Mouse (Mus musculus) lung, embryonic 15.5 days (tissue): ENCODE data around the gene Prrt2. TPM values are rescaled to one million over a fixed set of nuclear protein-coding genes. Genes with fewer than 3 reads are reported as not detected.

ENCODE experiments used
- ATAC-seq: fragments of 200-750 bp; cut with Nextera tagmentation; 2 replicates; pipeline ENCODE4 v1.8.0; 2017; ENCODE audit warnings: moderate number of reproducible peaks, borderline replicate concordance; ENCODE audit not compliant: low FRiP score, low TSS enrichment; ENCODE audit errors: extremely low read depth
- H3K27ac ChIP-seq: fragments of 300-500 bp; sonication (generic); 2 replicates; pipeline ENCODE4 v1.5.1; 2015; ENCODE audit warnings: moderate library complexity, mild to moderate bottlenecking, inconsistent platforms
- H3K27me3 ChIP-seq: fragments of 300-500 bp; sonication (generic); 2 replicates; pipeline ENCODE4 v1.6.1; 2015; ENCODE audit warnings: inconsistent platforms
- H3K36me3 ChIP-seq: fragments of 300-500 bp; sonication (generic); 2 replicates; pipeline ENCODE4 v1.6.1; 2015; ENCODE audit warnings: inconsistent platforms
- H3K4me1 ChIP-seq: fragments of 300-500 bp; sonication (generic); 2 replicates; pipeline ENCODE4 v1.6.1; 2015; ENCODE audit warnings: inconsistent platforms
- H3K4me2 ChIP-seq: fragments of 300-500 bp; sonication (generic); 2 replicates; pipeline ENCODE4 v1.6.1; 2015; ENCODE audit warnings: inconsistent platforms, mild to moderate bottlenecking, moderate library complexity
- H3K4me3 ChIP-seq: fragments of 300-500 bp; sonication (generic); 2 replicates; pipeline ENCODE4 v1.5.1; 2015; ENCODE audit warnings: mild to moderate bottlenecking, inconsistent platforms
- H3K9ac ChIP-seq: fragments of 300-500 bp; sonication (generic); 2 replicates; pipeline ENCODE4 v1.6.1; 2015; ENCODE audit warnings: inconsistent platforms
- H3K9me3 ChIP-seq: fragments of 300-500 bp; sonication (generic); 2 replicates; pipeline ENCODE4 v1.6.1; 2016; ENCODE audit warnings: inconsistent platforms
- WGBS: fragments of 180-500 bp; shearing (Covaris S2); methylation state at CpG from one replicate; pipeline ENCODE4 v1.1.7; 2015; 5-methylcytosine and 5-hydroxymethylcytosine counted together
- polyA plus RNA-seq: library from polyadenylated mRNA; unstranded; fragments of >200 nt; fragmentation: Nextera tagmentation; extraction: Ambion mirVana; gene quantifications from 2 replicates; pipeline ENCODE4 v1.2.1, GENCODE M21; 2015

The Prrt2 gene
- polyA plus RNA-seq, 1 experiment from 2014 or later, result 3.9 TPM

DNA sequence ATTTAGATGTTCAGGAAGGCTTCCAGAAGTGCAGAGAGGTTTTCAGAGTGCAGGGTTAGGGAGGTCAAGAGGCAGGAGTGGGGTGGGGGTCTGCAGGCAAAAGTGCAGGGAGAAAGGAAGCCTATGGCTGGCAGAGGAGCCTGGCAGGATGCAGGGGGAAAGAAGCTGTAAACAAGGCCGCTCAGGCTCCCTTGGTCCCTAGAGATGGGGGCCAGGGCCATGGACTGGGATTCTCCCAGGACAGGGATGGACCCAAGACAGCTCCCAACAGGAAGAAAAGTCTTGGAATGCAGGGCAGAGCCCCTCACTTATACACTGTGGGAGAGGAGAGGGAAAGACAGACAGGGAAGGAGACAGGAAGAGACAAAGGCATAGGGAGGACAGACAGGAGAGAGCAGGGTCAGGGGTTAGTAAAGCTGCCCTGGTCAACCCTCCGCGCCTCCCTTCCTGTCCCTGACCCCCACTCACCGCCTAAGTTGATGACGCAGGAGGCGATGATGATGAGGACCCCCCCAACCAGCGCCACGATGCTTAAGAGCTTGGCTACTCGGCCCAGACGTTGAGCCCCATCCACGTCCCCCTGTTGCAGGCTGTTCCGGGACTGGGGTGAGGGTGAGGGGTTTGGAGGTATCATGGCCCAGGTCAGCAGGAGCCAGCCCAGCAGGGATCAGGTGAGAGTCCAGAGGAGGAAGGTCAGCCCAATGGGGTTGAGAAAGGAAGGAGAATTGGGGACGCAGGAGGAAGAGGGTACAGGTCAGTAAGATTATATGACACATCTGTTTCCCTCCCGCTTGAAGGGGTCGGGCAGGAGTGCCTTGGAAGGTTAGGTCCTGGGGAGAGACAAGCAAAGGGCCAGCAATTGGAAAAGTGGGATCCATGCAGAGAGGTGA lies 2.4 kb downstream of the Prrt2 start:
- 66% methylated on average over 15 of the region's 15 CpGs for WGBS
- H3K4me3 ChIP-seq, result no peak overlapping the region; the same call in 1 of the 2 replicates
- H3K27me3 ChIP-seq, result no peaks in the 10 kb centered on the region
- no peak for ATAC-seq
- H3K36me3 ChIP-seq, result peaks cover 26% of the 10 kb centered on the region
- peak overlapping the region; percentile 88; the same call in 1 of the 2 replicates for H3K4me2 ChIP-seq
- no peaks in the 10 kb centered on the region for H3K9me3 ChIP-seq
- peak overlapping the region; percentile 98 for H3K27ac ChIP-seq
- peaks cover 84% of the 10 kb centered on the region for H3K4me1 ChIP-seq
- peak overlapping the region; percentile 21; the same call in 1 of the 2 replicates for H3K9ac ChIP-seq

DNA sequence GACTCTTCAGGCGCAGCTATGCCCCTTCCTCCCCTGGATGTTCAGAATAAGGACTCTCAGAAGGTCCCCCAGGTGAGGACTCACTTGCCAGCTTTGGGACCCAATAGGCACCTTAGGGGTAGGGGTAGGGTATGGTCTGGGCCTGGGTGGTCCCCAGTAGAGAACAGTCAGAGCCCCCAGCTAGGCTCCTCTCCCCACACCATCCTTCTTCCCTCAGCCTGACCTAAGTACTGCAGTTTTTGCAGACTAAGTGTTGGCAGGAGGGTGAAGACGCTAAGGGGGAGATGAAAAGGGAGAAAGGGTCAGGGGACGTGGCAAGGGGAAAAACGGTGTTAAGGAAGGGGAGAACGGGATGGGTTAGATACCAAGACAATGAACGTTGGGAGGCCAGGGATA lies 3.1 kb downstream of the Prrt2 start:
- WGBS, result 30% methylated on average over 6 of the region's 6 CpGs
- Histone ChIP-seq H3K9me3 (no peaks in the 10 kb centered on the region), H3K9ac (0 out of 2 replicates have a peak overlapping the region, but pooled peaks have one; percentile 20), H3K27me3 (no peaks in the 10 kb centered on the region), H3K36me3 (peaks cover 26% of the 10 kb centered on the region), H3K27ac (peak overlapping the region; percentile 98), H3K4me1 (peaks cover 83% of the 10 kb centered on the region), H3K4me2 (peak overlapping the region; percentile 88), H3K4me3 (no peak overlapping the region)
- no peak for ATAC-seq

DNA sequence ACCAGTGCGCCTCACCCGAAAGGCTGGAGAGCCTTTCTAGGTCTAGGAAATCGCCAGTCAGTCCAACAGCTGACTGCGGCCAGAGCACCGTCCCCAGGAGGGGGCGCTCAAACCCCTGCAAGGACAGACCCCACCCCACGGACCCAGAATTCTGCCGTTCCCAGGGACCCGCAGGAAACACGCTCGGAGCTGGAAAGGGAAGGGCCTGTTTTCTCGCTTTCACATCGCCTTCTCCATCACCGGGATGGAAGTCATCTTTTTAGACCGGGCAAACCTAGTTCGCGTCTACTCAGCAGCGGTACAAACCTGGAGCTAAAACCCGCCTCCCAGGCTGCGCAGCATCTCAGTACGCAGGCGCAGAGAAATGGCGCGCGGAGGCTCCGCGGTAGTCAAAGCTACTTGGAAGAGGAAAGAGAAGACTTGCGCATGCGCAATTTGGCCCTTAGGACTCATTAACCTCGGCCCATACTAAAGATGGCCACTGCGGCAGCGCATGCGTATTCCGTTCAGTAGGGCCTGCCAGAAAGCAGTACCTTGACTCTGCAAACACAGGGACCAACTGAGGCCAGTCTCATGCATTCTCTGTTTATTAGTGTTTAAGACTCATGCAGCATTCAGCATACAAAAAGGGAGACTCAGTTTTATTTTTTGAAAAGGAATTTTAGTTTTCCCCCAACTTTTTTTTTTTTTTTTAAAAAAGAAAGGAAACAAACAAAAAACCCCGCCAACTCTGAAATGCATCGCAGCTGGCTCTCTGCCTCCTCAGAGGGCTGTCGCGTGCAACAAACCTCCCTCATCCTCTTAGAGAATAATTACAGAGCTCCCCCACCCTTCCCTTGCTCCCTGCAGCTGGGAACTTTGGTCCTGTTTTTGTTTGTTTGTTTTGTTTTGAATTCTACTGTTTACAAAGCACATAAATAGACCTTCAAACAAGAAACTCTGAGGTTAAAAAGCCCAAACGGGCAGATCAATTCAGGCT lies 3.8 kb downstream of the Prrt2 start, which contains the start of gene Pagr1a:
TSS of gene Pagr1a (minus strand) at position 382 of the 979 bp plus-strand sequence.
- H3K27me3 ChIP-seq, result no peaks in the 10 kb centered on the region
- peak within 1 kb of the TSS; percentile 98 for H3K27ac ChIP-seq
- peak; percentile 84 for ATAC-seq
- H3K4me2 ChIP-seq, result peak within 1 kb of the TSS; percentile 88
- peaks cover 22% of the 10 kb centered on the region for H3K36me3 ChIP-seq
- peak within 1 kb of the TSS; percentile 64 for H3K4me3 ChIP-seq
- WGBS, result under 1% methylated on average over 39 of the region's 39 CpGs
- no peaks in the 10 kb centered on the region for H3K9me3 ChIP-seq
- peak within 1 kb of the TSS; percentile 87 for H3K9ac ChIP-seq
- peaks cover 77% of the 10 kb centered on the region for H3K4me1 ChIP-seq

DNA sequence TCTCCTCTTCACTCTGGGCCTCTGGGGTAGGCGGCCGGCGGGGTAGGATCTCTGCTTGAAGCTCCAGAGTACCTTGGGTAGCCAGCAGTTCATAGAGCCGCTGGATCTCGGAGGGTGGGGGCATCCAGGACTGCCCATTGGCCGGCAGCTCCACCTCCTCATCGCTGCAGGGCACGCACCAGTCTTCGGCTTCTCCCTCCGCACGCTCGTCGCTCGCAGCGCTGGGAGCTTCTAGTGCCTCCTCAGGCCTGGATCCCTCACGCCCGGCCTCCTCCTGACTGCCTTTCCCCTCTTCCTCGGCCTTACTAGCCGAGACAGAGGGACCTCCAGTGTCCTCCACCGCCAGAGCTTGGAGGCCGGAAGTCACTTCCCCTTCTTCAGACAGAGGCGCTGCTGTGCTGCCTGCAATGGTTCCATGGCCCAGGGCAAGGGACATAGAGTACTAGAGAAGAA lies 4.5 kb downstream of the Prrt2 start:
- WGBS, result 0% methylated on average over 22 of the region's 22 CpGs
- Histone ChIP-seq H3K4me1 (peaks cover 74% of the 10 kb centered on the region), H3K9ac (peak overlapping the region; percentile 87), H3K9me3 (no peaks in the 10 kb centered on the region), H3K36me3 (peaks cover 18% of the 10 kb centered on the region), H3K27ac (peak overlapping the region; percentile 98), H3K27me3 (no peaks in the 10 kb centered on the region), H3K4me2 (peak overlapping the region; percentile 88), H3K4me3 (peak overlapping the region; percentile 64)
- peak; percentile 44 for ATAC-seq

DNA sequence TGATC lies 4.7 kb downstream of the Prrt2 start, which contains the start of gene Pagr1b:
TSS of gene Pagr1b (minus strand) at position 4 of the 5 bp plus-strand sequence.
- ATAC-seq, result no peak
- H3K9ac ChIP-seq, result peak within 1 kb of the TSS; percentile 87
- peak within 1 kb of the TSS; percentile 98 for H3K27ac ChIP-seq
- H3K4me1 ChIP-seq, result peaks cover 71% of the 10 kb centered on the region
- no peaks in the 10 kb centered on the region for H3K27me3 ChIP-seq
- peaks cover 18% of the 10 kb centered on the region for H3K36me3 ChIP-seq
- H3K9me3 ChIP-seq, result no peaks in the 10 kb centered on the region
- H3K4me3 ChIP-seq, result peak within 1 kb of the TSS; percentile 64
- H3K4me2 ChIP-seq, result peak within 1 kb of the TSS; percentile 88

DNA sequence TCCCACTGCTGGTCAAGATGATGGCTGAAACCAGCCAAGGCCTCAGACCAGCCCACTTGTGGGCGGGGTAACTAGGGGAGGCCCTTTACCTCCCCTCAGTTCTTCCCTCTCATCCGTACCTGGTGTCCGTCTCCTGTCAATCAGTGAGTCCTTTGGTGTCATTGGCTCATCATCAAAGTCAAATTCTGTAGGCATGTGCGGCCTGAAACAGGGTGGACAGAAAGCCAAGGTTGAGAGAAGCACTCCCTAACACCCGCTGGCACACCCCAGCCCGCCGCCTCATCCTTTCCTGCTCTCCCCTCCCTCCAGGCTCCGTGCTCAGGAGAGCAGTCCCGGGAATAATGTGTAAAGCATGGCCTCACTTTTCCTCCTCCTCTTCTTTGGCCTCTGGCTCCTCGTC lies 4.9 kb downstream of the Prrt2 start:
- ATAC-seq, result no peak
- H3K4me2 ChIP-seq, result peak overlapping the region; percentile 88
- peak overlapping the region; percentile 87 for H3K9ac ChIP-seq
- H3K4me1 ChIP-seq, result peaks cover 69% of the 10 kb centered on the region
- WGBS, result under 1% methylated on average over 10 of the region's 10 CpGs
- peak overlapping the region; percentile 98 for H3K27ac ChIP-seq
- no peaks in the 10 kb centered on the region for H3K27me3 ChIP-seq
- H3K9me3 ChIP-seq, result no peaks in the 10 kb centered on the region
- H3K4me3 ChIP-seq, result peak overlapping the region; percentile 64
- peaks cover 18% of the 10 kb centered on the region for H3K36me3 ChIP-seq

DNA sequence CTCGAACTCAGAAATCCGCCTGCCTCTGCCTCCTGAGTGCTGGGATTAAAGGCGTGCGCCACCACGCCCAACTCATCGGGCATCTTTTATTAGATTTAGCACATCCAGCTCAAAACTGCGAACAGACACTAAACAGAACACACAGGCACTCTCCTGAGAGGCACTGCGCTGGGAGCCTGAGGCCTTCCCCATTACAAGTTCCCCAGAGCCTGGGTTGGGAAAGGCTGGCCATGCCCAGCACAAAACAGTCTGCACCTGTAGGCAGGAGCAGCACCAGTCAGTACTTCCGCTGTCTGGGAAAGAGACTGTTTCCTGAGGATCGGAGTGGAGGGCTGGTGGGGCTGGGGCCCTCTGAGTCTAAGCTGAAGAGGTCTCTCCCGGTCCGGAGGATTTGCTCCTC lies 6.0 kb downstream of the Prrt2 start:
- no peak overlapping the region for H3K9ac ChIP-seq
- no peak for ATAC-seq
- no peaks in the 10 kb centered on the region for H3K9me3 ChIP-seq
- 88% methylated on average over 12 of the region's 12 CpGs for WGBS
- H3K36me3 ChIP-seq, result peaks cover 18% of the 10 kb centered on the region
- peaks cover 60% of the 10 kb centered on the region for H3K4me1 ChIP-seq
- peak overlapping the region; percentile 64 for H3K4me3 ChIP-seq
- peak overlapping the region; percentile 88 for H3K4me2 ChIP-seq
- H3K27me3 ChIP-seq, result no peaks in the 10 kb centered on the region
- H3K27ac ChIP-seq, result peak overlapping the region; percentile 37; the same call in 1 of the 2 replicates

DNA sequence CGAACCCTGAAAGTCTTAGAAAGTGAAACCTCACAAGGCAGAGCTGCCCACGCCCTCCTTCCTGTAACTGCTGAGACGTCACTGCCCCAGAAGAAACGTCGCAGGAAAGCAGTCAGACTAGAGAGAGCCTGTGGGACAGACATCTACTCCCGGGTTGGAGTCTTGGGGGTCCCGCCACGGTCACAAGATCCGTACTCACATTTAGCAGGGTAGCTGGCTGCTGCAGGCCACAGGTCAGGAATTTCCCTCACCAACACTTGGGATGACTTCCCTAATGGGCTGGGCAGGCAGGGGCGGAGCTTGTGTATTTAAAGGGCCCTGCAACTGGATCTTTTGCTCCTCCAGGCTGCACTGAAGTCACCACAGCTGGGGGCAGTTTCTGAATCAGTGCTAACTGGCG lies 6.7 kb downstream of the Prrt2 start, which contains the start of gene Mvp:
TSS of gene Mvp (minus strand) at position 302 of the 400 bp plus-strand sequence.
- peaks cover 53% of the 10 kb centered on the region for H3K4me1 ChIP-seq
- WGBS, result 18% methylated on average over 11 of the region's 11 CpGs

DNA sequence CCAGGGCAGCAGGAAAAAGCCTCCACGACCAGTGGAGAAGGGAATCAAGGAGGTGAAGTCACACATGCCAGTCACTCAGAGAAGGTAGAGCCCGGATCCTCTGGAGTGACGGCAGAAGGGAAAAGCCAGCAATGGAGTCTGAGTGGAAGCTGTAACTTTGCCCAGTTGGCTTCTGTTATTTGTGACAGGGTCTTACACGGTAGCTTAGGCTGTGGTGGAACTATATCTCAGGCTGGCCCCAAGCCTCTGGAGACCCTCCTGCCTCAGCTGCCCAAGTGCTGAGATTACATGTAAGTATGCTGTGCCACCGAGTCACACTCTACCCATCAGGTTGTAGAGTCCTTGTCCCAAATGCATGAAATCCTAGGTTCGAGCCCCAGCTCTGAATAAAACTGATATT lies 7.6 kb downstream of the Prrt2 start:
- H3K9me3 ChIP-seq, result no peaks in the 10 kb centered on the region
- no peak overlapping the region for H3K27ac ChIP-seq
- H3K4me1 ChIP-seq, result peaks cover 47% of the 10 kb centered on the region
- no peak for ATAC-seq
- 90% methylated on average over 6 of the region's 6 CpGs for WGBS
- H3K9ac ChIP-seq, result no peak overlapping the region
- H3K4me3 ChIP-seq, result no peak overlapping the region
- H3K27me3 ChIP-seq, result no peaks in the 10 kb centered on the region
- H3K4me2 ChIP-seq, result no peak overlapping the region; the same call in 1 of the 2 replicates
- H3K36me3 ChIP-seq, result peaks cover 18% of the 10 kb centered on the region

More for the DNA sequence above, 6.7 kb downstream of the Prrt2 start, which contains the start of gene Mvp:
- Histone ChIP-seq H3K9me3 (no peaks in the 10 kb centered on the region), H3K4me3 (peak within 1 kb of the TSS; percentile 64), H3K9ac (peak within 1 kb of the TSS; percentile 87), H3K27me3 (no peaks in the 10 kb centered on the region), H3K4me2 (peak within 1 kb of the TSS; percentile 88), H3K27ac (peak within 1 kb of the TSS; percentile 37), H3K36me3 (peaks cover 18% of the 10 kb centered on the region)
- ATAC-seq, result peak; percentile 12; the same call in 1 of the 2 replicates

DNA sequence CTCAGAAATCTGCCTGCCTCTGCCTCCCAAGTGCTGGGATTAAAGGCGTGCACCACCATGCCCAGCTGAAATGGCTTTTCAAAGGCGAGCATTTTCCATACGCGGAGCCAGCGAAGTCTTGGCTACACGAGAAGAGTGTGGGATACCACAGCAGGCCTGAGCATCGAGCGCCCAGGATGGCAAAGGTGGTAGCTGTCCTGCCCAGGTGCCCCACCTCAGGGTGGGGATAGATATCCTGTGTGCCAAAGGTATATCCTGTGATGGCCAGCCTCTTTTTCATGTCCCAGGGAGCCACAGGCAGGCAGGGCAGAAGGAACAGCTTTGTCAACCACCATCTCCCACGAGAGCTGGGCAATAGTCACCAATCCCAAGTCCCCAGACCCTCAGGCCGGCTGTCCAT lies 8.2 kb downstream of the Prrt2 start:
- no peak overlapping the region for H3K27ac ChIP-seq
- ATAC-seq, result no peak
- peaks cover 41% of the 10 kb centered on the region for H3K4me1 ChIP-seq
- H3K4me2 ChIP-seq, result no peak overlapping the region
- H3K36me3 ChIP-seq, result peaks cover 18% of the 10 kb centered on the region
- no peak overlapping the region for H3K9ac ChIP-seq
- 93% methylated on average over 10 of the region's 10 CpGs for WGBS
- no peaks in the 10 kb centered on the region for H3K27me3 ChIP-seq
- no peak overlapping the region for H3K4me3 ChIP-seq
- no peaks in the 10 kb centered on the region for H3K9me3 ChIP-seq

DNA sequence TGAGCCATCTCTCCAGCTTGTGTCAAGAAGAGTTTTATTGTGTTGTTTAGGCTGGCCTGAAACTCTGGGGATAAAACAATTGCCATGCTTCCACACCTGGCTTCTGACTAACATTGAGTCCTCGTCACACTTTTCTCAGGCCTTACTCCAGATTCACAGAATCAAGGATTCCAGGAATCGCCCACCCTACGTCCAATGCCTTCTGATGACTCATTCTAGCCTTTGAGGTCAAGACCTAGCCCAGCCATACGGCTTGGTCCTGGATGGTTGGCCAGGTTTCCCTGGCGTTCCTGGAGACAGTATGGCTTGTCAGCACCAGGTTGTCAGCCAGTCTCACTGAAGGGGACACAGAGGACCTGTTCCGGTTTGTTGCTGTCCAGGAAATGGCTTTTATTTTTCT lies 8.6 kb downstream of the Prrt2 start:
- WGBS, result 80% methylated on average over 6 of the region's 6 CpGs
- H3K4me1 ChIP-seq, result peaks cover 38% of the 10 kb centered on the region
- no peak overlapping the region for H3K9ac ChIP-seq
- ATAC-seq, result no peak
- no peak overlapping the region for H3K4me2 ChIP-seq
- peaks cover 18% of the 10 kb centered on the region for H3K36me3 ChIP-seq
- H3K27me3 ChIP-seq, result no peaks in the 10 kb centered on the region
- no peaks in the 10 kb centered on the region for H3K9me3 ChIP-seq
- no peak overlapping the region for H3K4me3 ChIP-seq
- H3K27ac ChIP-seq, result no peak overlapping the region
